Mouse (Mus musculus) heart, postnatal 14 days (tissue): Measurements from ENCODE around the gene Zmym6. TPM values are rescaled to one million over a fixed set of nuclear protein-coding genes. Genes with fewer than 3 reads are reported as not detected.

Source experiments
- DNase-seq, 2 experiments: peaks; one replicate each; pipeline ENCODE4 v3.0.0; 2021 to 2022
- intact Hi-C: fragments of 180-260 bp; cut with DNase I; formaldehyde crosslinking; loops from one replicate; pipeline ENCODE4 v1.15.1; 2025
- total RNA-seq, 2 experiments: library from RNA; stranded (reverse); gene quantifications; 2 replicates each; pipeline ENCODE4 v1.2.3; 2021

Gene Zmym6
- total RNA-seq, 2 experiments from 2014 or later = 8.1 to 9.2 TPM

DNA sequence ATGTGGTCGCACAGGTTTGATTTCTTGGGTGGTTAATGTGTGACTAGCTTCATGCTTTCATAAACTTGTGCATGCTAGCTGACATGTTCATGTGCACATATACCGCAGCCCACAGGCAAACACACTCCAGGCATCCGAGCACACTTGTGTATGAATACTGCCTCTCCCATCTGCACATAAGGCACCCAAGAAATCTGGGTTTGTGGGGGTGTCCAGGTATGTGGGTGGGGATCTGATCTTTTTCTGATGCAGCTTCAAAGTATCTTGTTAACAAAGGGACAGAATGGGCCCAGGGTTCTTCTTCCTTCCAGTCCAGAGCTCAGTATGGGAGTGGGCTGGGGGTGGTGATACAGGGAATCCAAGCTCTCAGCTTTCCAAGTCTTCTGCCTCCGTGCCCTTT is 95.4 kb downstream of the Zmym6 start:
- DNase-seq = no peak
- intact Hi-C loops = no loop called here

DNA sequence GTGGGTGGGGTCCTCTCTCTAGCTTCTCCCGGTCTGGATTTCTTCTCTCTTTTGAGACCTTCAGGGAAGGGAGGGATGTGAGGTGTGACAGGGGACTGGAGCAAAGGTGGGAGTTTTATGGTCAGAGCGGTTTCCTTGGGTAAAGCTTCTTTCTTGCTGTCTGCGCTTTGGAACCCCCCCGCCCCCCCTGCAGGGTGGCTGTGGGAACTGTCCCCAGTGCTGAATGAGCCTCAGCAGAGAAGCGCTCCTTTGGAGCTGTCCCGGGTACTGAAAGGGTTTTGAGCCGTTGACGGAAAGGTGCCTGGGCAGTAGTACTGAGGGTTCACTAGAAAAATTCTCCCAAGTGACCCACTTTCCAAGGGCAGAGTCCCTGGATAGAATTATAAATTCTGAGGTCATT is 96.3 kb downstream of the Zmym6 start:
- DNase-seq = peak; percentile 77 to 83
- intact Hi-C loops = no loop called here

Other genes starting within 250 kb of the Zmym6 start
- gene Zmym4, start 109.2 kb upstream of the Zmym6 start, total RNA-seq = 10 to 100 TPM; 26.0 to 27.8 TPM
- 100 to 1,000 TPM; 116 to 127 TPM for gene Sfpq, start 56.1 kb upstream of the Zmym6 start, total RNA-seq
- gene Zmym1, start 16.2 kb upstream of the Zmym6 start, total RNA-seq = 1 to 10 TPM; 3.9 to 6.8 TPM
- 1 to 10 TPM; 1.6 to 2.2 TPM for gene Tmem35b, start 46.3 kb downstream of the Zmym6 start, total RNA-seq
- gene Dlgap3, start 91.8 kb downstream of the Zmym6 start, total RNA-seq = under 1 TPM; 0.26 to 0.29 TPM
- 10 to 100 TPM; 43.1 to 43.5 TPM for gene Smim12, start 166.4 kb downstream of the Zmym6 start, total RNA-seq
- 10 to 100 TPM; 20.8 to 23.0 TPM for gene Gja4, start 236.7 kb downstream of the Zmym6 start, total RNA-seq